Mouse (Mus musculus) lung, embryonic 14.5 days (tissue): ENCODE data around the gene Aggf1. TPM values are rescaled to one million over a fixed set of nuclear protein-coding genes. Genes with fewer than 3 reads are reported as not detected.

Source experiments
- ATAC-seq: fragments of 200-750 bp; cut with Nextera tagmentation; 2 replicates; pipeline ENCODE4 v1.8.0; 2017; ENCODE audit warnings: mild to moderate bottlenecking, moderate TSS enrichment, moderate library complexity; ENCODE audit not compliant: insufficient read depth
- DNase-seq: peaks from one replicate; pipeline ENCODE4 v3.0.0-alpha.2; 2015
- H3K27ac ChIP-seq: fragments of 300-500 bp; sonication (generic); 2 replicates; pipeline ENCODE4 v1.5.1; 2014; ENCODE audit warnings: low read depth, mild to moderate bottlenecking, moderate library complexity
- H3K27me3 ChIP-seq: fragments of 300-500 bp; sonication (generic); 2 replicates; pipeline ENCODE4 v1.6.1; 2014; ENCODE audit warnings: low read length, control low read depth; ENCODE audit not compliant: insufficient read depth
- H3K36me3 ChIP-seq: fragments of 300-500 bp; sonication (generic); 2 replicates; pipeline ENCODE4 v1.6.1; 2014; ENCODE audit warnings: control low read depth; ENCODE audit not compliant: insufficient read depth
- H3K4me1 ChIP-seq: fragments of 300-500 bp; sonication (generic); 2 replicates; pipeline ENCODE4 v1.6.1; 2014; ENCODE audit warnings: antibody characterized with exemption, control low read depth; ENCODE audit not compliant: insufficient read depth
- H3K4me2 ChIP-seq: fragments of 300-500 bp; sonication (generic); 2 replicates; pipeline ENCODE4 v1.6.1; 2014; ENCODE audit warnings: mild to moderate bottlenecking
- H3K4me3 ChIP-seq: fragments of 300-500 bp; sonication (generic); 2 replicates; pipeline ENCODE4 v1.5.1; 2014; ENCODE audit warnings: low read depth, low read length
- H3K9ac ChIP-seq: fragments of 300-500 bp; sonication (generic); 2 replicates; pipeline ENCODE4 v1.6.1; 2014
- H3K9me3 ChIP-seq: fragments of 300-500 bp; sonication (generic); 2 replicates; pipeline ENCODE4 v1.6.1; 2016; ENCODE audit warnings: low read depth, low read length, control low read depth
- CTCF ChIP-seq: IDR thresholded peaks from 2 replicates; pipeline ENCODE4 v1.5.1; 2016; ENCODE audit warnings: antibody characterized with exemption, low read depth
- WGBS: fragments of 180-500 bp; shearing (Covaris S2); extraction: QIAGEN DNeasy Blood & Tissue Kit; methylation state at CpG from one replicate; pipeline ENCODE4 v1.1.7; 2014; 5-methylcytosine and 5-hydroxymethylcytosine counted together
- polyA plus RNA-seq: library from polyadenylated mRNA; unstranded; fragments of >200 nt; fragmentation: Nextera tagmentation; extraction: Ambion mirVana; gene quantifications from 2 replicates; pipeline ENCODE4 v1.2.1, GENCODE M21; 2014

Gene Aggf1
- polyA plus RNA-seq, 1 experiment from 2014 or later = 35.7 TPM

- Histone ChIP-seq H3K4me3 (peak overlapping the region; percentile 81), H3K4me2 (peak overlapping the region; percentile 96), H3K27ac (peak overlapping the region; percentile 100), H3K9ac (peak overlapping the region; percentile 99), H3K4me1 (peaks cover 12% of the 10 kb centered on the region; the same call in 1 of the 2 replicates), H3K27me3 (no peaks in the 10 kb centered on the region), H3K9me3 (no peaks in the 10 kb centered on the region), H3K36me3 (peaks cover 9% of the 10 kb centered on the region)
- WGBS = under 1% methylated on average over 59 of the region's 63 CpGs
- DNase-seq (peak; percentile 89), ATAC-seq (peak; percentile 75)
- 0 out of 2 replicates have a peak, but pooled peaks have one; percentile 1 for TF ChIP-seq CTCF
Measured at GRCm38 (mm10) chr13:95325080-95325906, 49.9 kb downstream of the Aggf1 start.

GRCm38 (mm10) chr13:95324626-95325079, 50.5 kb downstream of the Aggf1 start:
- peak; percentile 37; the same call in 1 of the 2 replicates for ATAC-seq
- H3K27ac ChIP-seq = peak overlapping the region; percentile 100
- H3K9me3 ChIP-seq = no peaks in the 10 kb centered on the region
- under 1% methylated on average over 22 of the region's 22 CpGs for WGBS
- peak overlapping the region; percentile 81 for H3K4me3 ChIP-seq
- H3K4me2 ChIP-seq = peak overlapping the region; percentile 96
- H3K9ac ChIP-seq = peak overlapping the region; percentile 99
- DNase-seq = no peak
- H3K36me3 ChIP-seq = peaks cover 9% of the 10 kb centered on the region
- no peak for TF ChIP-seq CTCF
- no peaks in the 10 kb centered on the region for H3K27me3 ChIP-seq
- peaks cover 12% of the 10 kb centered on the region; the same call in 1 of the 2 replicates for H3K4me1 ChIP-seq

- H3K4me1 ChIP-seq = peaks cover 12% of the 10 kb centered on the region; the same call in 1 of the 2 replicates
- 22% methylated on average over 15 of the region's 15 CpGs for WGBS
- peaks cover 8% of the 10 kb centered on the region for H3K36me3 ChIP-seq
- DNase-seq (peak; percentile 86), ATAC-seq (peak; percentile 40; the same call in 1 of the 2 replicates)
- TF ChIP-seq CTCF = peak; percentile 62
- H3K4me3 ChIP-seq = peak overlapping the region; percentile 81
- H3K27ac ChIP-seq = peak overlapping the region; percentile 100
- H3K9ac ChIP-seq = peak overlapping the region; percentile 99
- H3K9me3 ChIP-seq = no peaks in the 10 kb centered on the region
- H3K27me3 ChIP-seq = no peaks in the 10 kb centered on the region
- peak overlapping the region; percentile 96 for H3K4me2 ChIP-seq
Measured at GRCm38 (mm10) chr13:95323950-95324625, 51.1 kb downstream of the Aggf1 start.

DNA sequence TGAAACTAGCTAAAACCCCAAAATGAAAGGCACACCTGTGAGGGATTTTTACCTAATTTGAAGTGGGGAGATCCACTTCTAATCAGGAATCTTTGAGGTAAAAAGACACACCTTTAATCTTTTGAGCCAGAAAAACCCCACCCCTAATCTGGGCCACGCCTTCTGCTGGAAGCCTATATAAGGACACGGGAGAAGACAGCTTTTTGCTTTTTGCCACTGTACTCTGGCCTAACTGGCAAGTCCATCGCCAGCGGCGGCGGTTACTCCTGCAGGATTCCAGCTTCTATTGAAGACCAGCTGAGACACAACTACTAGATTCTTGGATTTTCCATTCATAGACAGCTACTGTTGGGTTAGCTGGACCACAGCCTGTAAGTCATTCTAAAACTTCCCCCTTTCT, 51.8 kb downstream of the Aggf1 start, which contains the start of gene Zbed3:
Gene Zbed3, plus strand, starts transcription at position 213 of the 400 bp plus-strand sequence.
- WGBS = 86% methylated on average over 6 of the region's 6 CpGs
- Histone ChIP-seq H3K27ac (peak within 1 kb of the TSS; percentile 100), H3K4me3 (peak within 1 kb of the TSS; percentile 81), H3K4me1 (peaks cover 12% of the 10 kb centered on the region; the same call in 1 of the 2 replicates), H3K36me3 (peaks cover under 1% of the 10 kb centered on the region), H3K4me2 (peak within 1 kb of the TSS; percentile 96), H3K9me3 (no peaks in the 10 kb centered on the region), H3K9ac (peak within 1 kb of the TSS; percentile 99), H3K27me3 (no peaks in the 10 kb centered on the region)
- TF ChIP-seq CTCF = no peak
- DNase-seq (no peak), ATAC-seq (no peak)

DNA sequence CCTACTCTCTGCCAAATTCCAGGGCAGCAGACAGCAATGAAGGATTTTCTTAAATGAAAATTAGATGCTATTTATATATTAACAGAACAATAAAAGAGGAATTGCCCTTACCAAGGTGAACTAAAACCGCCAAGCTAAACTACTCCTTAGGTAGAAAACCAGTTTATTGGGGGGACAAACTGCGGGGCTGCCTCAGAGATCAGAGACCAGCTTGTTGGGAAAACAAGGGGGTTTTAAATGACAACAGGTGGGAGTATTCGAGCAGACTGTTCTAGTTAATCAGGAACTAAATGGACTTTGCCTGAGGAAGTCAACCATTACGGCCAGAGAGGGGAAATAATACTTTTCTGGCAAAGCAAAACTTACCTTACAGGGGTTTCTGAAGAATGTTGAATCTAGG, 54.7 kb downstream of the Aggf1 start:
- no peaks in the 10 kb centered on the region for H3K9me3 ChIP-seq
- DNase-seq = no peak
- H3K4me3 ChIP-seq = no peak overlapping the region
- ATAC-seq = no peak
- no peaks in the 10 kb centered on the region for H3K36me3 ChIP-seq
- WGBS = 59% methylated on average over 4 of the region's 4 CpGs
- no peak overlapping the region for H3K4me2 ChIP-seq
- no peak overlapping the region for H3K9ac ChIP-seq
- H3K27me3 ChIP-seq = no peaks in the 10 kb centered on the region
- no peaks in the 10 kb centered on the region for H3K4me1 ChIP-seq
- no peak for TF ChIP-seq CTCF
- H3K27ac ChIP-seq = no peak overlapping the region

- Histone ChIP-seq H3K4me2 (no peak overlapping the region), H3K27ac (no peak overlapping the region; the same call in 1 of the 2 replicates), H3K27me3 (no peaks in the 10 kb centered on the region), H3K4me1 (no peaks in the 10 kb centered on the region), H3K9me3 (no peaks in the 10 kb centered on the region), H3K4me3 (no peak overlapping the region), H3K9ac (no peak overlapping the region), H3K36me3 (no peaks in the 10 kb centered on the region)
- DNase-seq (no peak), ATAC-seq (no peak)
- TF ChIP-seq CTCF = no peak
- WGBS = 66% methylated on average over 6 of the region's 6 CpGs
Measured at GRCm38 (mm10) chr13:95319153-95319552, 56.0 kb downstream of the Aggf1 start.

- Histone ChIP-seq H3K27ac (no peak overlapping the region), H3K27me3 (no peaks in the 10 kb centered on the region), H3K36me3 (no peaks in the 10 kb centered on the region), H3K4me2 (no peak overlapping the region), H3K9me3 (no peaks in the 10 kb centered on the region), H3K9ac (no peak overlapping the region), H3K4me3 (no peak overlapping the region), H3K4me1 (no peaks in the 10 kb centered on the region)
- 78% methylated on average over 6 of the region's 6 CpGs for WGBS
- no peak for TF ChIP-seq CTCF
- ATAC-seq = no peak
- DNase-seq = no peak
Measured at GRCm38 (mm10) chr13:95312016-95312415, 63.1 kb downstream of the Aggf1 start.
